Mouse (Mus musculus): ENCODE data around the gene Hoga1. TPM values are rescaled to one million over a fixed set of nuclear protein-coding genes. Genes with fewer than 3 reads are reported as not detected.
"Not testable (repeated sequence)": the region's sequence is repeated elsewhere in the genome, so short reads cannot be mapped to it uniquely, and the experiment has no call there.

Gene Hoga1
- polyA plus RNA-seq, 1 experiment from 2014 or later, result 1.8 TPM

- Histone ChIP-seq H3K4me2 (no peak overlapping the region), H3K9me3 (no peaks in the 10 kb centered on the region), H3K4me1 (replicated peaks) (no peaks in the 10 kb centered on the region), H3K27ac (replicated peaks) (no peak overlapping the region), H3K36me3 (peaks cover 34% of the 10 kb centered on the region), H3K4me3 (no peak overlapping the region), H3K9ac (no peak overlapping the region), H3K27me3 (no peaks in the 10 kb centered on the region)
- 96% methylated on average over 8 of the region's 8 CpGs for whole genome bisulfite sequencing
- no peak for ATAC-seq (ENCODE audit: low FRiP score, low read depth)
Observed at GRCm38 (mm10) chr19:42078566-42078965, 33.2 kb downstream of the Hoga1 start.

- WGBS, result 97% methylated on average over 12 of the region's 12 CpGs
- H3K27me3 ChIP-seq, result no peaks in the 10 kb centered on the region
- no peak overlapping the region for H3K4me3 ChIP-seq
- ATAC-seq (ENCODE audit: low FRiP score, low read depth), result no peak
- H3K27ac ChIP-seq (replicated peaks), result no peak overlapping the region
- no peaks in the 10 kb centered on the region; the same call in 1 of the 2 replicates for H3K4me1 ChIP-seq (replicated peaks)
- no peak overlapping the region for H3K9ac ChIP-seq
- H3K4me2 ChIP-seq, result no peak overlapping the region
- peaks cover 34% of the 10 kb centered on the region for H3K36me3 ChIP-seq
- no peaks in the 10 kb centered on the region for H3K9me3 ChIP-seq
Observed at GRCm38 (mm10) chr19:42079006-42079405, 33.6 kb downstream of the Hoga1 start.

GRCm38 (mm10) chr19:42079950-42080349 is 34.5 kb downstream of the Hoga1 start:
- Histone ChIP-seq H3K27ac (replicated peaks) (no peak overlapping the region), H3K27me3 (no peaks in the 10 kb centered on the region), H3K4me1 (replicated peaks) (peaks cover 5% of the 10 kb centered on the region; the same call in 1 of the 2 replicates), H3K36me3 (peaks cover 27% of the 10 kb centered on the region), H3K9me3 (no peaks in the 10 kb centered on the region), H3K4me3 (no peak overlapping the region), H3K9ac (no peak overlapping the region), H3K4me2 (no peak overlapping the region)
- WGBS, result 89% methylated on average over 5 of the region's 5 CpGs
- no peak for ATAC-seq (ENCODE audit: low FRiP score, low read depth)

- Histone ChIP-seq H3K4me2 (no peak overlapping the region), H3K9ac (no peak overlapping the region), H3K9me3 (no peaks in the 10 kb centered on the region), H3K4me1 (replicated peaks) (peaks cover 7% of the 10 kb centered on the region; the same call in 1 of the 2 replicates), H3K27ac (replicated peaks) (no peak overlapping the region), H3K4me3 (no peak overlapping the region), H3K36me3 (peaks cover 27% of the 10 kb centered on the region), H3K27me3 (no peaks in the 10 kb centered on the region)
- ATAC-seq (ENCODE audit: low FRiP score, low read depth), result no peak
- 76% methylated on average over 11 of the region's 11 CpGs for WGBS
Observed at GRCm38 (mm10) chr19:42080469-42080868, 35.1 kb downstream of the Hoga1 start.

- Histone ChIP-seq H3K36me3 (peaks cover 17% of the 10 kb centered on the region), H3K4me1 (replicated peaks) (peaks cover 13% of the 10 kb centered on the region)
- ATAC-seq (ENCODE audit: low FRiP score, low read depth); H3K9ac ChIP-seq; H3K9me3 ChIP-seq; H3K4me3 ChIP-seq; H3K4me2 ChIP-seq; H3K27me3 ChIP-seq; H3K27ac ChIP-seq (replicated peaks): not testable (repeated sequence)
- 98% methylated on average over 5 of the region's 5 CpGs for WGBS
Observed at GRCm38 (mm10) chr19:42081613-42082012, 36.2 kb downstream of the Hoga1 start.

GRCm38 (mm10) chr19:42085690-42086089 is 40.3 kb downstream of the Hoga1 start:
- ATAC-seq (ENCODE audit: low FRiP score, low read depth), result no peak
- Histone ChIP-seq H3K4me3 (peak overlapping the region; percentile 82), H3K9ac (peak overlapping the region; percentile 82), H3K27me3 (no peaks in the 10 kb centered on the region), H3K4me2 (peak overlapping the region; percentile 86), H3K36me3 (no peaks in the 10 kb centered on the region), H3K4me1 (replicated peaks) (peaks cover 25% of the 10 kb centered on the region), H3K9me3 (no peaks in the 10 kb centered on the region), H3K27ac (replicated peaks) (peak overlapping the region; percentile 86)
- 8% methylated on average over 10 of the region's 10 CpGs for WGBS

GRCm38 (mm10) chr19:42086166-42086565 is 40.8 kb downstream of the Hoga1 start, which contains the start of gene Morn4:
Gene Morn4, minus strand, starts transcription at chr19:42086357.
- peaks cover 27% of the 10 kb centered on the region for H3K4me1 ChIP-seq (replicated peaks)
- WGBS, result 0% methylated on average over 21 of the region's 21 CpGs
- H3K27me3 ChIP-seq, result no peaks in the 10 kb centered on the region
- peak within 1 kb of the TSS; percentile 86 for H3K4me2 ChIP-seq
- peak within 1 kb of the TSS; percentile 86 for H3K27ac ChIP-seq (replicated peaks)
- H3K9me3 ChIP-seq, result no peaks in the 10 kb centered on the region
- peak within 1 kb of the TSS; percentile 82 for H3K9ac ChIP-seq
- peak; percentile 86 for ATAC-seq (ENCODE audit: low FRiP score, low read depth)
- H3K36me3 ChIP-seq, result no peaks in the 10 kb centered on the region
- H3K4me3 ChIP-seq, result peak within 1 kb of the TSS; percentile 82

- H3K4me1 ChIP-seq (replicated peaks), result peaks cover 37% of the 10 kb centered on the region
- H3K27ac ChIP-seq (replicated peaks), result peak overlapping the region; percentile 81
- 0 out of 2 replicates have a peak, but pooled peaks cover 3% of the 10 kb centered on the region for H3K36me3 ChIP-seq
- no peaks in the 10 kb centered on the region for H3K9me3 ChIP-seq
- no peak for ATAC-seq (ENCODE audit: low FRiP score, low read depth)
- H3K4me2 ChIP-seq, result peak overlapping the region; percentile 75
- WGBS, result 21% methylated on average over 14 of the region's 14 CpGs
- no peak overlapping the region for H3K9ac ChIP-seq
- no peaks in the 10 kb centered on the region for H3K27me3 ChIP-seq
- H3K4me3 ChIP-seq, result peak overlapping the region; percentile 63
Observed at GRCm38 (mm10) chr19:42089103-42089747, 43.8 kb downstream of the Hoga1 start.

- peak; percentile 98 for ATAC-seq (ENCODE audit: low FRiP score, low read depth)
- 1% methylated on average over 53 of the region's 55 CpGs for WGBS
- H3K4me1 ChIP-seq (replicated peaks), result peaks cover 33% of the 10 kb centered on the region
- H3K4me3 ChIP-seq, result peak within 1 kb of the TSS; percentile 63
- peak within 1 kb of the TSS; percentile 84 for H3K27ac ChIP-seq (replicated peaks)
- peak within 1 kb of the TSS; percentile 75 for H3K4me2 ChIP-seq
- 0 out of 2 replicates have a peak, but pooled peaks cover 3% of the 10 kb centered on the region for H3K36me3 ChIP-seq
- H3K27me3 ChIP-seq, result no peaks in the 10 kb centered on the region
- peak within 1 kb of the TSS; percentile 65 for H3K9ac ChIP-seq
- no peaks in the 10 kb centered on the region for H3K9me3 ChIP-seq
Observed at GRCm38 (mm10) chr19:42089748-42090595, 44.6 kb downstream of the Hoga1 start, which contains the start of gene Pi4k2a. Gene Pi4k2a, plus strand, starts transcription at chr19:42090470.

- Histone ChIP-seq H3K27ac (replicated peaks) (peak overlapping the region; percentile 84), H3K4me3 (peak overlapping the region; percentile 63), H3K27me3 (no peaks in the 10 kb centered on the region), H3K4me1 (replicated peaks) (peaks cover 29% of the 10 kb centered on the region), H3K36me3 (0 out of 2 replicates have a peak, but pooled peaks cover 3% of the 10 kb centered on the region), H3K9me3 (no peaks in the 10 kb centered on the region), H3K4me2 (peak overlapping the region; percentile 64), H3K9ac (peak overlapping the region; percentile 65)
- peak; percentile 58 for ATAC-seq (ENCODE audit: low FRiP score, low read depth)
- 0% methylated on average over 37 of the region's 52 CpGs for WGBS
Observed at GRCm38 (mm10) chr19:42090637-42091141, 45.3 kb downstream of the Hoga1 start.

GRCm38 (mm10) chr19:42099406-42099805 is 54.0 kb downstream of the Hoga1 start:
- no peak for ATAC-seq (ENCODE audit: low FRiP score, low read depth)

GRCm38 (mm10) chr19:42104681-42105080 is 59.3 kb downstream of the Hoga1 start:
- Histone ChIP-seq H3K27ac (replicated peaks) (no peak overlapping the region), H3K4me2 (no peak overlapping the region), H3K4me3 (no peak overlapping the region), H3K27me3 (no peaks in the 10 kb centered on the region), H3K9me3 (no peaks in the 10 kb centered on the region), H3K4me1 (replicated peaks) (no peaks in the 10 kb centered on the region), H3K36me3 (peaks cover 42% of the 10 kb centered on the region), H3K9ac (no peak overlapping the region)
- WGBS, result 97% methylated on average over 9 of the region's 9 CpGs
- no peak for ATAC-seq (ENCODE audit: low FRiP score, low read depth)

More at GRCm38 (mm10) chr19:42099406-42099805, 54.0 kb downstream of the Hoga1 start:
- Histone ChIP-seq H3K9ac (no peak overlapping the region), H3K27ac (replicated peaks) (no peak overlapping the region), H3K36me3 (peaks cover 20% of the 10 kb centered on the region), H3K27me3 (no peaks in the 10 kb centered on the region), H3K4me2 (no peak overlapping the region), H3K4me1 (replicated peaks) (no peaks in the 10 kb centered on the region), H3K4me3 (no peak overlapping the region), H3K9me3 (no peaks in the 10 kb centered on the region)
- WGBS, result 94% methylated on average over 3 of the region's 3 CpGs

All from hindbrain, embryonic 15.5 days (tissue).